Mouse (Mus musculus): Measurements from ENCODE around the gene Tbc1d30. TPM values are rescaled to one million over a fixed set of nuclear protein-coding genes. Genes with fewer than 3 reads are reported as not detected.

Tbc1d30 gene
- polyA plus RNA-seq (2014; fragmentation: Nextera tagmentation; extraction: Ambion mirVana), result 4.1 and 5.3 TPM in 2 replicates

GRCm38 (mm10) chr10:121351066-121351581 is at the start of gene Tbc1d30:
Gene Tbc1d30, minus strand, starts transcription at chr10:121351278.
- Histone ChIP-seq H3K9ac (ENCODE audit: low read length) (peak within 1 kb of the TSS; percentile 54), H3K4me1 (ENCODE audit: control insufficient read depth, insufficient read depth, low read length) (peaks cover 7% of the 10 kb centered on the region), H3K4me3 (ENCODE audit: low read depth, low read length) (peak within 1 kb of the TSS; percentile 49), H3K9me3 (ENCODE audit: control insufficient read depth, low read length) (no peaks in the 10 kb centered on the region), H3K27me3 (ENCODE audit: control insufficient read depth, insufficient read depth, low read length) (peaks cover 17% of the 10 kb centered on the region), H3K4me2 (ENCODE audit: low read depth) (peak within 1 kb of the TSS; percentile 80), H3K27ac (ENCODE audit: low read depth, low read length) (no peak within 1 kb of the TSS), H3K36me3 (ENCODE audit: control insufficient read depth, insufficient read depth, low read length) (no peaks in the 10 kb centered on the region)
- DNase-seq (ENCODE audit: low spot score), result peak; percentile 56
- WGBS, result under 1% methylated on average over 48 of the region's 61 CpGs
- ATAC-seq (ENCODE audit: insufficient read depth, low FRiP score, low TSS enrichment), result peak; percentile 50; the same call in 1 of the 2 replicates

- H3K9me3 ChIP-seq (ENCODE audit: control insufficient read depth, low read length), result no peaks in the 10 kb centered on the region
- H3K4me1 ChIP-seq (ENCODE audit: control insufficient read depth, insufficient read depth, low read length), result no peaks in the 10 kb centered on the region
- no peak overlapping the region for H3K27ac ChIP-seq (ENCODE audit: low read depth, low read length)
- H3K36me3 ChIP-seq (ENCODE audit: control insufficient read depth, insufficient read depth, low read length), result peaks cover 2% of the 10 kb centered on the region
- H3K4me3 ChIP-seq (ENCODE audit: low read depth, low read length), result no peak overlapping the region
- H3K9ac ChIP-seq (ENCODE audit: low read length), result no peak overlapping the region
- no peak overlapping the region for H3K4me2 ChIP-seq (ENCODE audit: low read depth)
- ATAC-seq (ENCODE audit: insufficient read depth, low FRiP score, low TSS enrichment) (no peak), DNase-seq (ENCODE audit: low spot score) (no peak)
- H3K27me3 ChIP-seq (ENCODE audit: control insufficient read depth, insufficient read depth, low read length), result no peaks in the 10 kb centered on the region
- WGBS, result 92% methylated on average over 7 of the region's 7 CpGs
Measured at GRCm38 (mm10) chr10:121398599-121398998, 47.5 kb upstream of the Tbc1d30 start.

GRCm38 (mm10) chr10:121395542-121396176 is 44.6 kb upstream of the Tbc1d30 start:
- ATAC-seq (ENCODE audit: insufficient read depth, low FRiP score, low TSS enrichment) (no peak), DNase-seq (ENCODE audit: low spot score) (no peak)
- H3K4me3 ChIP-seq (ENCODE audit: low read depth, low read length), result no peak overlapping the region
- H3K36me3 ChIP-seq (ENCODE audit: control insufficient read depth, insufficient read depth, low read length), result peaks cover 9% of the 10 kb centered on the region
- H3K4me2 ChIP-seq (ENCODE audit: low read depth), result no peak overlapping the region
- no peaks in the 10 kb centered on the region for H3K4me1 ChIP-seq (ENCODE audit: control insufficient read depth, insufficient read depth, low read length)
- H3K27me3 ChIP-seq (ENCODE audit: control insufficient read depth, insufficient read depth, low read length), result no peaks in the 10 kb centered on the region
- no peak overlapping the region for H3K27ac ChIP-seq (ENCODE audit: low read depth, low read length)
- H3K9me3 ChIP-seq (ENCODE audit: control insufficient read depth, low read length), result no peaks in the 10 kb centered on the region
- WGBS, result 86% methylated on average over 20 of the region's 20 CpGs
- H3K9ac ChIP-seq (ENCODE audit: low read length), result no peak overlapping the region

GRCm38 (mm10) chr10:121394789-121395325 is 43.8 kb upstream of the Tbc1d30 start:
- WGBS, result 92% methylated on average over 18 of the region's 18 CpGs
- DNase-seq (ENCODE audit: low spot score) (no peak), ATAC-seq (ENCODE audit: insufficient read depth, low FRiP score, low TSS enrichment) (no peak)
- no peaks in the 10 kb centered on the region for H3K4me1 ChIP-seq (ENCODE audit: control insufficient read depth, insufficient read depth, low read length)
- no peaks in the 10 kb centered on the region for H3K27me3 ChIP-seq (ENCODE audit: control insufficient read depth, insufficient read depth, low read length)
- H3K27ac ChIP-seq (ENCODE audit: low read depth, low read length), result no peak overlapping the region
- peaks cover 11% of the 10 kb centered on the region for H3K36me3 ChIP-seq (ENCODE audit: control insufficient read depth, insufficient read depth, low read length)
- no peaks in the 10 kb centered on the region for H3K9me3 ChIP-seq (ENCODE audit: control insufficient read depth, low read length)
- no peak overlapping the region for H3K9ac ChIP-seq (ENCODE audit: low read length)
- no peak overlapping the region for H3K4me3 ChIP-seq (ENCODE audit: low read depth, low read length)
- H3K4me2 ChIP-seq (ENCODE audit: low read depth), result no peak overlapping the region

GRCm38 (mm10) chr10:121394270-121394669 is 43.2 kb upstream of the Tbc1d30 start:
- Histone ChIP-seq H3K4me2 (ENCODE audit: low read depth) (no peak overlapping the region), H3K4me3 (ENCODE audit: low read depth, low read length) (no peak overlapping the region), H3K4me1 (ENCODE audit: control insufficient read depth, insufficient read depth, low read length) (no peaks in the 10 kb centered on the region), H3K36me3 (ENCODE audit: control insufficient read depth, insufficient read depth, low read length) (peaks cover 11% of the 10 kb centered on the region), H3K27me3 (ENCODE audit: control insufficient read depth, insufficient read depth, low read length) (no peaks in the 10 kb centered on the region), H3K27ac (ENCODE audit: low read depth, low read length) (no peak overlapping the region), H3K9ac (ENCODE audit: low read length) (no peak overlapping the region), H3K9me3 (ENCODE audit: control insufficient read depth, low read length) (no peaks in the 10 kb centered on the region)
- ATAC-seq (ENCODE audit: insufficient read depth, low FRiP score, low TSS enrichment) (no peak), DNase-seq (ENCODE audit: low spot score) (no peak)
- WGBS, result 81% methylated on average over 6 of the region's 6 CpGs

- ATAC-seq (ENCODE audit: insufficient read depth, low FRiP score, low TSS enrichment), result no peak
- Histone ChIP-seq H3K27me3 (ENCODE audit: control insufficient read depth, insufficient read depth, low read length) (no peaks in the 10 kb centered on the region), H3K9me3 (ENCODE audit: control insufficient read depth, low read length) (no peaks in the 10 kb centered on the region), H3K4me1 (ENCODE audit: control insufficient read depth, insufficient read depth, low read length) (no peaks in the 10 kb centered on the region), H3K4me3 (ENCODE audit: low read depth, low read length) (no peak overlapping the region), H3K36me3 (ENCODE audit: control insufficient read depth, insufficient read depth, low read length) (peaks cover 11% of the 10 kb centered on the region), H3K27ac (ENCODE audit: low read depth, low read length) (no peak overlapping the region), H3K9ac (ENCODE audit: low read length) (no peak overlapping the region), H3K4me2 (ENCODE audit: low read depth) (no peak overlapping the region)
- DNase-seq (ENCODE audit: low spot score), result no peak
- 92% methylated on average over 8 of the region's 8 CpGs for WGBS
Measured at GRCm38 (mm10) chr10:121391901-121392300, 40.8 kb upstream of the Tbc1d30 start.

GRCm38 (mm10) chr10:121390602-121391001 is 39.5 kb upstream of the Tbc1d30 start:
- Histone ChIP-seq H3K9me3 (ENCODE audit: control insufficient read depth, low read length) (no peaks in the 10 kb centered on the region), H3K27ac (ENCODE audit: low read depth, low read length) (no peak overlapping the region), H3K27me3 (ENCODE audit: control insufficient read depth, insufficient read depth, low read length) (no peaks in the 10 kb centered on the region), H3K36me3 (ENCODE audit: control insufficient read depth, insufficient read depth, low read length) (peaks cover 11% of the 10 kb centered on the region), H3K4me2 (ENCODE audit: low read depth) (no peak overlapping the region), H3K4me1 (ENCODE audit: control insufficient read depth, insufficient read depth, low read length) (no peaks in the 10 kb centered on the region), H3K4me3 (ENCODE audit: low read depth, low read length) (no peak overlapping the region), H3K9ac (ENCODE audit: low read length) (no peak overlapping the region)
- ATAC-seq (ENCODE audit: insufficient read depth, low FRiP score, low TSS enrichment) (no peak), DNase-seq (ENCODE audit: low spot score) (no peak)
- 82% methylated on average over 10 of the region's 10 CpGs for WGBS

GRCm38 (mm10) chr10:121386347-121386746 is 35.3 kb upstream of the Tbc1d30 start:
- Histone ChIP-seq H3K4me2 (ENCODE audit: low read depth) (no peak overlapping the region), H3K27me3 (ENCODE audit: control insufficient read depth, insufficient read depth, low read length) (no peaks in the 10 kb centered on the region), H3K9ac (ENCODE audit: low read length) (no peak overlapping the region), H3K9me3 (ENCODE audit: control insufficient read depth, low read length) (no peaks in the 10 kb centered on the region), H3K4me1 (ENCODE audit: control insufficient read depth, insufficient read depth, low read length) (no peaks in the 10 kb centered on the region), H3K36me3 (ENCODE audit: control insufficient read depth, insufficient read depth, low read length) (peaks cover 3% of the 10 kb centered on the region), H3K27ac (ENCODE audit: low read depth, low read length) (no peak overlapping the region), H3K4me3 (ENCODE audit: low read depth, low read length) (no peak overlapping the region)
- ATAC-seq (ENCODE audit: insufficient read depth, low FRiP score, low TSS enrichment) (no peak), DNase-seq (ENCODE audit: low spot score) (peak; percentile 29)
- 70% methylated on average over 9 of the region's 9 CpGs for WGBS

GRCm38 (mm10) chr10:121385695-121386094 is 34.6 kb upstream of the Tbc1d30 start:
- H3K27me3 ChIP-seq (ENCODE audit: control insufficient read depth, insufficient read depth, low read length), result no peaks in the 10 kb centered on the region
- no peaks in the 10 kb centered on the region for H3K9me3 ChIP-seq (ENCODE audit: control insufficient read depth, low read length)
- WGBS, result 95% methylated on average over 6 of the region's 6 CpGs
- H3K4me2 ChIP-seq (ENCODE audit: low read depth), result no peak overlapping the region
- H3K9ac ChIP-seq (ENCODE audit: low read length), result no peak overlapping the region; the same call in 1 of the 2 replicates
- DNase-seq (ENCODE audit: low spot score) (no peak), ATAC-seq (ENCODE audit: insufficient read depth, low FRiP score, low TSS enrichment) (no peak)
- H3K36me3 ChIP-seq (ENCODE audit: control insufficient read depth, insufficient read depth, low read length), result peaks cover 3% of the 10 kb centered on the region
- 0 out of 2 replicates have a peak overlapping the region, but pooled peaks have one; percentile 14 for H3K27ac ChIP-seq (ENCODE audit: low read depth, low read length)
- no peak overlapping the region for H3K4me3 ChIP-seq (ENCODE audit: low read depth, low read length)
- H3K4me1 ChIP-seq (ENCODE audit: control insufficient read depth, insufficient read depth, low read length), result no peaks in the 10 kb centered on the region
